ENCODE assay signal across 8 mouse cellular contexts in genomic region chr10:78322806-78323205, GRCm38 (mm10). TPM values are rescaled to one million over a fixed set of nuclear protein-coding genes. Genes with fewer than 3 reads are reported as not detected.
DNase-seq lines count a peak whose midpoint lies in the region; ATAC-seq and TF ChIP-seq lines count a peak whose summit lies in the region.

No protein-coding gene starts in this region.

- H3K4me2 ChIP-seq in forebrain, embryonic 16.5 days (ENCODE audit: low read length) = no peak overlapping the region

- no peak for ATAC-seq in forebrain, embryonic 16.5 days

- intact Hi-C loops in left cerebral cortex, adult 2 months (cut with DNase I) = loop anchor here (2.0 kb wide), 1 partner anchor 70 kb away; no protein-coding TSS in a partner anchor
- intact Hi-C loops in left cerebral cortex, postnatal 10 days (cut with DNase I) = loop anchor here (5.0 kb wide), 1 partner anchor 41 kb away; no protein-coding TSS in a partner anchor

- no peaks in the 10 kb centered on the region for H3K27me3 ChIP-seq in forebrain, embryonic 16.5 days (replicated peaks; ENCODE audit: control insufficient read depth, insufficient read depth, low read length)

- H3K9me3 ChIP-seq in forebrain, embryonic 16.5 days (ENCODE audit: control insufficient read depth, low read length) = no peaks in the 10 kb centered on the region

- H3K9ac ChIP-seq in forebrain, embryonic 16.5 days (replicated peaks; ENCODE audit: low read depth, low read length) = no peak overlapping the region

- WGBS in forebrain, embryonic 16.5 days = no CpG with 5 or more reads among the region's 1 CpGs

- peaks cover 29% of the 10 kb centered on the region for H3K4me1 ChIP-seq in forebrain, embryonic 16.5 days (replicated peaks; ENCODE audit: control insufficient read depth, insufficient read depth, low read length)

- DNase-seq in cerebellum, postnatal 14 days = peak; percentile 55 to 69
- no peak for DNase-seq in cerebellum, adult 11-12 months
- DNase-seq in left cerebral cortex, adult 2 months (ENCODE audit: extremely low spot score in 1 of 2, low spot score in 2 of 2) = peak in 1 of 2 experiments; percentile 41
- no peak for DNase-seq in left cerebral cortex, postnatal 10 days (ENCODE audit: extremely low spot score in 1 of 2, low spot score in 2 of 2)
- peak; percentile 44 to 51 for DNase-seq in lung, postnatal 4 days
- DNase-seq in testis, postnatal 14 days (ENCODE audit: low spot score) = no peak
- DNase-seq in urinary bladder, postnatal 10 days (ENCODE audit: low spot score) = no peak

- H3K4me3 ChIP-seq in left cerebral cortex, adult 2 months = no peak overlapping the region
- H3K4me3 ChIP-seq in forebrain, embryonic 16.5 days (replicated peaks; ENCODE audit: low read length) = no peak overlapping the region

- peaks cover 2% of the 10 kb centered on the region; the same call in 1 of the 2 replicates for H3K36me3 ChIP-seq in forebrain, embryonic 16.5 days (ENCODE audit: control insufficient read depth, insufficient read depth)

- TF ChIP-seq CTCF in left cerebral cortex, adult 2 months (IDR thresholded peaks at IDR 0.05) = peak; percentile 37

- no peak overlapping the region; the same call in 1 of the 2 replicates for H3K27ac ChIP-seq in left cerebral cortex, adult 2 months
- peak overlapping the region; percentile 67; the same call in 1 of the 2 replicates for H3K27ac ChIP-seq in forebrain, embryonic 16.5 days (ENCODE audit: low read length)

RNA-seq across cellular contexts. Expression of gene Agpat3, which starts 29.5 kb away (rescaled TPM):
- 100 to 1,000 TPM; 246 to 255 TPM for total RNA-seq in left cerebral cortex, adult 2 months (2021)
- total RNA-seq in left cerebral cortex, postnatal 10 days (2021) = 100 to 1,000 TPM; 251 to 263 TPM
- 71.2 and 78.2 TPM in 2 replicates for polyA plus RNA-seq in forebrain, embryonic 16.5 days (2015; fragmentation: Nextera tagmentation; extraction: Ambion mirVana)

Comparison
In these comparisons a context has a peak if more than half of its experiments do, and no peak if none do; other contexts are left out.
1. DNase-seq: peak in cerebellum, postnatal 14 days (2 of 2) and lung, postnatal 4 days (2 of 2); none in cerebellum, adult 11-12 months (single experiment), left cerebral cortex, postnatal 10 days (0 of 2), testis, postnatal 14 days (single experiment) and urinary bladder, postnatal 10 days (single experiment).